Mouse (Mus musculus) lung, embryonic 16.5 days (tissue): ENCODE results near the gene Usp10. TPM values are rescaled to one million over a fixed set of nuclear protein-coding genes. Genes with fewer than 3 reads are reported as not detected.

ENCODE experiments used
- ATAC-seq: fragments of 200-750 bp; cut with Nextera tagmentation; 2 replicates; pipeline ENCODE4 v1.8.0; 2017; ENCODE audit warnings: low read depth, mild to moderate bottlenecking, moderate library complexity
- H3K27ac ChIP-seq: fragments of 300-500 bp; sonication (generic); 2 replicates; pipeline ENCODE4 v1.5.1; 2014; ENCODE audit warnings: mild to moderate bottlenecking, control low read depth, low read length
- H3K27me3 ChIP-seq: fragments of 300-500 bp; sonication (generic); 2 replicates; pipeline ENCODE4 v1.6.1; 2014; ENCODE audit warnings: low read depth, low read length, mixed read lengths; ENCODE audit not compliant: control insufficient read depth, insufficient read depth
- H3K36me3 ChIP-seq: fragments of 300-500 bp; sonication (generic); 2 replicates; pipeline ENCODE4 v1.6.1; 2014; ENCODE audit warnings: low read length; ENCODE audit not compliant: control insufficient read depth, insufficient read depth
- H3K4me1 ChIP-seq: fragments of 300-500 bp; sonication (generic); replicated peaks from 2 replicates; pipeline ENCODE4 v1.6.1; 2014; ENCODE audit warnings: low read length, mixed read lengths; ENCODE audit not compliant: control insufficient read depth, insufficient read depth
- H3K4me2 ChIP-seq: fragments of 300-500 bp; sonication (generic); 2 replicates; pipeline ENCODE4 v1.6.1; 2014; ENCODE audit warnings: low read depth, low read length, control low read depth
- H3K4me3 ChIP-seq: fragments of 300-500 bp; sonication (generic); 2 replicates; pipeline ENCODE4 v1.5.1; 2014; ENCODE audit warnings: mild to moderate bottlenecking, low read length, control low read depth
- H3K9ac ChIP-seq: fragments of 300-500 bp; sonication (generic); 2 replicates; pipeline ENCODE4 v1.6.1; 2014; ENCODE audit warnings: low read length, control low read depth
- H3K9me3 ChIP-seq: fragments of 300-500 bp; sonication (generic); 2 replicates; pipeline ENCODE4 v1.6.1; 2016; ENCODE audit warnings: low read length; ENCODE audit not compliant: control insufficient read depth
- WGBS: fragments of 180-500 bp; shearing (Covaris S2); extraction: QIAGEN DNeasy Blood & Tissue Kit; methylation state at CpG from one replicate; pipeline ENCODE4 v1.1.7; 2014; 5-methylcytosine and 5-hydroxymethylcytosine counted together
- polyA plus RNA-seq: library from polyadenylated mRNA; unstranded; fragments of >200 nt; fragmentation: Nextera tagmentation; extraction: Ambion mirVana; gene quantifications from 2 replicates; pipeline ENCODE4 v1.2.1, GENCODE M21; 2015

The Usp10 gene
- polyA plus RNA-seq, 1 experiment from 2014 or later = 122 TPM

DNA sequence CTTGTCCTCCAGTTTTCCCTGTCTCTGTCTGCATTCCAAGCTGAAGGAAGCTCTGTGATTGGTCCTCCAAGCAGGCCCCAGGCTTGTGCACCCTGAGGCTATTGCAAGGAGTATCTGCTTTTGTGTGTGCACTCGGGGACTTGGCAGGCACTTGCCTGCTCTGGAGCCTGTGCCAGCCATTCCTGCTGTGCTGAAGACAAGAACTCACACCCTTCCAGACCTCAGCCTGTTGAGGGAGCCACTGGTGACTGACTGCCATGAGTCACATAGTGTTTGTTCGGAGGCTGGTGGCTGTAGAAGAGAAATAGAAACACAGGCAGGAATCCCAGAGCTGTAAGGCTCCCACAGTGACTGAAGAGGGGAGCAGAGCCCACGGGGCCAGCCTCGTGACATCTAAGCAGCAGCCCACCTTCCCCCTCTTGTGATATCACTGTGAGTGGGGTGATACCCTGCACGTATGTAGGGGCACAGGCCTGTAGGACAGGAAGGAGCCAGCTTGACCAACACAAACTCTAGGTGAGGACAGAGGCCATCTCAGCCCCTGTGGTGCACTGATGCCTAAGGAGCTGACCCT lies 50.5 kb downstream of the Usp10 start:
- peak; percentile 51; the same call in 1 of the 2 replicates for ATAC-seq
- H3K36me3 ChIP-seq = peaks cover 22% of the 10 kb centered on the region
- 44% methylated on average over 5 of the region's 5 CpGs for WGBS

DNA sequence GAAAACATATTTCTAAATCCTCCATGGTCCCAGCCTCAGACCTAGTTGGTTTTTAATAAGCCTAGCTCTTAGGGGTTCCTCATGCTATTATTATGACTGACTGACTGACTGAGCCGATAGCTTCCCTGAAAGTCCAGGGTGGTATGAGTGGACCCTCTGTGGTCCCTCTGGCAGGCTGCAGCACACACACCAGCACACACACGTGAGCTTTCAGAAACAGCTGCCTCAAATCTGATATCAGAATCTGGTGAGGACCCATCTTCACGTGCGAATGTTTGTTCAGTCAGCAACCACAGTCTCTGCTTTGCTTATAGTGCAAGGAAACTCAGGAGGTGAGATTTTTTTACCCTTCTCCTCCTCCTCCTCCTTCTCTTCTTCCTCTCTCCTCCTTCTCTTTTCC lies 54.7 kb downstream of the Usp10 start:
- H3K36me3 ChIP-seq = no peaks in the 10 kb centered on the region
- H3K4me3 ChIP-seq = no peak overlapping the region
- ATAC-seq = no peak
- no peak overlapping the region for H3K9ac ChIP-seq
- H3K4me1 ChIP-seq = no peaks in the 10 kb centered on the region
- H3K27me3 ChIP-seq = no peaks in the 10 kb centered on the region
- 0 out of 2 replicates have a peak, but pooled peaks cover 3% of the 10 kb centered on the region for H3K9me3 ChIP-seq
- no peak overlapping the region for H3K4me2 ChIP-seq
- no peak overlapping the region for H3K27ac ChIP-seq
- WGBS = 43% methylated on average over 4 of the region's 4 CpGs

More for the DNA sequence above, 50.5 kb downstream of the Usp10 start:
- H3K4me2 ChIP-seq = no peak overlapping the region
- H3K27me3 ChIP-seq = no peaks in the 10 kb centered on the region
- H3K27ac ChIP-seq = no peak overlapping the region
- no peak overlapping the region for H3K4me3 ChIP-seq
- H3K9me3 ChIP-seq = no peaks in the 10 kb centered on the region
- no peak overlapping the region for H3K9ac ChIP-seq
- H3K4me1 ChIP-seq = no peaks in the 10 kb centered on the region

DNA sequence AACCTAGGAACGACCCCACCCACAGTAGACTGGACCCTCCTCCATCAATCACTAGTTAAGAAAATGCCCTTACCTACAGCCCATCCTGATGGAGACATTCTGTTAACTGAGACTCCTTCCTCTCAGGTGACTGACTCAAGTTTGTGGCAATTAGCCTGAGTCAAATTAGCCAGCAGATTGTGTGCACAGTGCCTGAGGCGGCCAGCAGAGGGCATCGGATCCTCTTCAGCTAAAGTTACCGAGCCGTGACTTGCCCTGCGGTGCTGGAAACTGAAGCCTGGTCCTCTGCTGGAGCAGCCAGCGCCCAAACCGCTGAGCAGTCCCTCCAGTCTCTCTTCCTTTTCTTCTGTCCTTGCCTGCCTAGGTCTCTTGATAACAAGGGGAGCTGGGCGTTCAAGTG lies 57.3 kb downstream of the Usp10 start:
- Histone ChIP-seq H3K4me3 (no peak overlapping the region), H3K36me3 (no peaks in the 10 kb centered on the region), H3K4me2 (no peak overlapping the region), H3K27me3 (no peaks in the 10 kb centered on the region), H3K4me1 (no peaks in the 10 kb centered on the region), H3K27ac (no peak overlapping the region), H3K9ac (no peak overlapping the region), H3K9me3 (0 out of 2 replicates have a peak, but pooled peaks cover 3% of the 10 kb centered on the region)
- WGBS = 87% methylated on average over 9 of the region's 9 CpGs
- ATAC-seq = no peak

DNA sequence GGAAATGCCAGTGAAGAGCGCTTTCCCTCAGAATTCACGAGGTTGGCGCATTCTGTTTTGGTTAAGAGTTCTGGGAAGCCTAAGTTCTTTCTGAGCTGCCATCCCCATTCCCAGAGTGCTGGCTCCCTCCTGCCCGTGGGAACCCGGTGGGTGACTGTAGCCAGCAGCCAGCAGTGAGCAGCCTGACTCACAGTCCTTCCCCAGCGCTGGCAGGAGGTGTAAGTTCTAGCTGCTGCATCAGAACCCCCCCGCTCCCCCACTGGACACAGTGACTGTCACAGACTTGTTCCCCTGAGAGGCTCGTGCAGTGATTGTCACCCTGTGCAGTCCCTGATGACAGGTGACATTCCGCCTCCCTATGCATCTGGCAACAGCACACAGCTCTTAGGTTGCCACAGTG lies 60.0 kb downstream of the Usp10 start:
- 68% methylated on average over 9 of the region's 9 CpGs for WGBS

DNA sequence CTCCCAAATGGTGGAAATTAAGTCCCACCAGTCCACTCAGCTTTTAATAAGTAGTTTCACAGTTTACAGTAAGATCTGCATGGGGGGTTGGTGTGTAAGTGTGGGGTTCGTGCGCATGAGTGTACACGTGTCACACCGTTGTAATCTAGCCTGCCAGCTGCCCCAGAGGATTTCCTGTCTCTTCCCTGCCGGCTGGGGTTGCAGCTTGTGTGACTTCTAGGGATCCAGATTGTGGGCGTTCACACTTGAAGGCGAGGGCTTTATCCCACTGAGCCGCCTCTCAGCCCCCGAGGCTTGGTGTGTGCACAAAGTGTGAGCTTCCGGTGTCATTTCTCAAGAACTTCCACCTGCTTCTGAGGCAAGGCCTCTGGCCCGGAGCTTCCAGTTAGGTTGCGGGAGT lies 62.4 kb downstream of the Usp10 start:
- H3K36me3 ChIP-seq = no peaks in the 10 kb centered on the region
- H3K27ac ChIP-seq = peak overlapping the region; percentile 6; the same call in 1 of the 2 replicates
- no peaks in the 10 kb centered on the region for H3K4me1 ChIP-seq
- no peak overlapping the region for H3K4me2 ChIP-seq
- H3K9ac ChIP-seq = no peak overlapping the region
- H3K9me3 ChIP-seq = 0 out of 2 replicates have a peak, but pooled peaks cover 1% of the 10 kb centered on the region
- H3K27me3 ChIP-seq = no peaks in the 10 kb centered on the region
- WGBS = 51% methylated on average over 12 of the region's 12 CpGs
- H3K4me3 ChIP-seq = no peak overlapping the region
- ATAC-seq = peak; percentile 62; the same call in 1 of the 2 replicates

More for the DNA sequence above, 60.0 kb downstream of the Usp10 start:
- H3K27me3 ChIP-seq = no peaks in the 10 kb centered on the region
- H3K4me2 ChIP-seq = no peak overlapping the region
- H3K4me1 ChIP-seq = no peaks in the 10 kb centered on the region
- H3K4me3 ChIP-seq = no peak overlapping the region
- H3K36me3 ChIP-seq = no peaks in the 10 kb centered on the region
- H3K9ac ChIP-seq = no peak overlapping the region
- H3K27ac ChIP-seq = no peak overlapping the region
- no peak for ATAC-seq
- H3K9me3 ChIP-seq = 0 out of 2 replicates have a peak, but pooled peaks cover 3% of the 10 kb centered on the region

DNA sequence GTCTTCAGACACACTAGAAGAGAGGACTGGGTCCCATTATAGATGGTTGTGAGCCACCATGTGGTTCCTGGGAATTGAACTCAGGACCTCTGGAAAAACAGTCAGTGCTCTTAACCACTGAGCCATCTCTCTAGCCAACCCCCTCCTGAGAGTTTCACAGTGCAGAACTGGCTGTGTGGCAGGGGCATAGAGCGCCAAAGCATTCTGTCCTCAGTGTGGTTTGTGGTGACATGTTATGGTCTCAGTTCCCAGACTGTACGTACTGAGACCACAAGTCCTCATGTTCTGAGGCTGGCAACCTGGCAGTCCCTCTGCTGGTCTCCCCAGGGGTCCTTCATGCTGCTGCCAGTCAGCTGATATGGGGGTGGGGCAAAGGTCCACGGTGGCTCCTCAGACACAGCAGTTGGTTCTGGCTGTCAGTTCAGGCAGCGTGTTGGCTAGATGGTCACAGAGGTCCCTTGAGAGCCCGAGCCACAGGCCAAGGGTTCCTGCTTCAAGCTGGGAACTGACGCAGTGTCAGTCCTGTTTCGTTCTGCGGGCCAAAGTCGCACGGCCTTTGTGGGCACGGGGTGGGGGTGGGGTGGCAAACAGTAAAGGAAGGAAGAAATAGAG lies 68.7 kb downstream of the Usp10 start:
- WGBS = 57% methylated on average over 11 of the region's 11 CpGs
- no peak overlapping the region for H3K9ac ChIP-seq
- no peaks in the 10 kb centered on the region for H3K9me3 ChIP-seq
- no peaks in the 10 kb centered on the region for H3K36me3 ChIP-seq
- ATAC-seq = no peak
- no peak overlapping the region for H3K27ac ChIP-seq
- no peak overlapping the region for H3K4me2 ChIP-seq
- no peak overlapping the region for H3K4me3 ChIP-seq
- no peaks in the 10 kb centered on the region for H3K4me1 ChIP-seq
- H3K27me3 ChIP-seq = no peaks in the 10 kb centered on the region

DNA sequence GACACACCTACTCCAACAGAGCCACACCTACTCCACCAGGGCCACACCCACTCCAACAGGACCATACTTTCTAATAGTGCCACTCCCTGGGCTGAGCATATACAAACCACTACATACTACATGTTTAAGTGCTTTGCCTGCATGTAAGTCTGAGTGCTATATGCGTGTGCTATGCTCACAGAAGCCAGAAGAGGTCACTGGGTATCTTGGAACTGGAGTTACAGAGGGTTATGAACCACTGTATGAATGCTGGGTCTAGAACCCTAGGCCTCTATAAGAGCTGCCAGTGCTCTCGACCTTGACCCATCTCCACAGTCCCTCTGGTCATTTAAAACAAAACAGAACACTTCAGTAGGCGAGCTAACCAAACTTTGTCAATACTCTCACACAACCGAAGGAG lies 71.1 kb downstream of the Usp10 start:
- WGBS = 63% methylated on average over 4 of the region's 4 CpGs
- no peaks in the 10 kb centered on the region for H3K36me3 ChIP-seq
- H3K4me2 ChIP-seq = no peak overlapping the region
- no peak overlapping the region for H3K9ac ChIP-seq
- H3K27me3 ChIP-seq = no peaks in the 10 kb centered on the region
- no peak overlapping the region for H3K27ac ChIP-seq
- no peak overlapping the region for H3K4me3 ChIP-seq
- H3K4me1 ChIP-seq = no peaks in the 10 kb centered on the region
- H3K9me3 ChIP-seq = no peaks in the 10 kb centered on the region
- ATAC-seq = no peak

DNA sequence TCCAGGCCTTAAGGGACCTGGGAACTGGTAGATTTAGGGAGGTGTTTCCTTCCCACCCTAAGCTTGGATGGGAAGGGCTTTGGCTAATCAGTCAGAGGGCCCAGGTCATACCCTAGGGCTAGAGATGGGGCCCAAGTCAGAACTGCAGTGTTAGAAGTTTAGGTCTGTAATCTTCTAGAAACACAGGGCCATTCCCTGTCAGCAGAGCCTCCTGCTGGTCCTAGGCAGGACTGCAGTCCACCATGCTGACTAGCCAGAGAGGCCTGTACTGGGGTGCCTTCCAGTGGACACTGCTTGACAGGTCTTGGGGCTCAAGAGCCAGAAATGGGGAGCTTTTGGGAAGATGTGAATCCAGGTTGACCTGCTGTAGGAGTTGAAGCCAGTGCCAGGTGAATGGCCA lies 73.9 kb downstream of the Usp10 start:
- no peak overlapping the region for H3K27ac ChIP-seq
- no peaks in the 10 kb centered on the region for H3K27me3 ChIP-seq
- H3K4me3 ChIP-seq = no peak overlapping the region
- no peaks in the 10 kb centered on the region for H3K36me3 ChIP-seq
- H3K4me2 ChIP-seq = no peak overlapping the region
- H3K9me3 ChIP-seq = no peaks in the 10 kb centered on the region
- H3K9ac ChIP-seq = no peak overlapping the region
- ATAC-seq = no peak
- no peaks in the 10 kb centered on the region for H3K4me1 ChIP-seq

DNA sequence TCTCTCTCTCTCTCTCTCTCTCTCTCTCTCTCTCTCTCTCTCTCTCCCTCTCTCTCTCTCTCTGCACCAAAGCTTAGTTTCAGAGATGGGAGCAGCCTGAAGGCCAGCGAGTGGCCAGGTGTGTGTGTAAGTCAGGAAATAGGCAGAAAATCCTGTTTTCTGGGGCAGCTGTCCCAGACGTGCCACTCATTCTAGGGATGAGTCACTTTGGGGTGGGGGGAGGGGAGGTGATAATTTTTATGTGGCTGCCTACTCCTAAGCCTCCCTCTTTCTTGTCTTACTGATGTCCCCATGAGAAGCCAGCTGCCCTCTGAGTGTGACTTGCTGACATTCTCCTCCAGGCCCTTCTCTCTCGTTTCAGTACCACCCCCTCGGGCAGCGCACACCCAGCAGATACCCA lies 76.0 kb downstream of the Usp10 start:
- Histone ChIP-seq H3K27ac (no peak overlapping the region), H3K4me1 (no peaks in the 10 kb centered on the region), H3K9me3 (no peaks in the 10 kb centered on the region), H3K4me3 (no peak overlapping the region), H3K27me3 (peaks cover 1% of the 10 kb centered on the region; the same call in 1 of the 2 replicates), H3K36me3 (no peaks in the 10 kb centered on the region), H3K9ac (no peak overlapping the region), H3K4me2 (no peak overlapping the region)
- 55% methylated on average over 5 of the region's 5 CpGs for WGBS
- no peak for ATAC-seq
